Mouse (Mus musculus): ENCODE measurements at regions not wholly inside any gene's neighbourhood (a gene's known extent, or its start where the extent isn't known, plus 50 kb on each side); places are given as distances from the start of the nearest gene placed in this dataset.
A peak's percentile ranks its signal among the peaks of the same experiment; 100 is the strongest.
"Not testable (repeated sequence)": the region's sequence is repeated elsewhere in the genome, so short reads cannot be mapped to it uniquely, and the experiment has no call there.

DNA sequence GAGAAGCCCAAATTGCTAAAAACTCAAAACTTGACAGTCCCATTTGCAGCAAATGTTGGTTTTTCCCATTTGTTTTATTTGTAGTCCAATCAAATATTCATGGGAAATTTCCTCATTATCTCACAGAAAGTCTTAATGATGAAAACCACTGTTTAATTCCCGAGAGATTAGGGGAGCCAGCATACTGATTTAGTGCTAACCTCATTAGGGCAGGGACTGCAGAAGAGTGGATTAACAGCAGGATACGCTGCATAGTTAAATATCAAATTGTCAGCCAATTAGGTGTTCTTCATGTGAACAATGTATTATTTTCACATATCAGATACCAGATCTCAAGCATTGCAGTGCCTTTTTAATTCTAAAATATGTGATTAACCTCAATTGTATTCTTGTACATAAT lies 264.0 kb upstream of the 4933412E24Rik start:
- 74% methylated on average over 2 of the region's 2 CpGs for WGBS
- ATAC-seq (ENCODE audit: insufficient read depth, low FRiP score) = no peak
- H3K4me3 ChIP-seq (replicated peaks; ENCODE audit: low read length) = no peak overlapping the region
- H3K9me3 ChIP-seq (replicated peaks; ENCODE audit: control insufficient read depth, low read length) = no peaks in the 10 kb centered on the region
- no peak overlapping the region for H3K4me2 ChIP-seq (ENCODE audit: low read depth, low read length)
- H3K9ac ChIP-seq (ENCODE audit: low read length) = no peak overlapping the region
- H3K27ac ChIP-seq (ENCODE audit: low read length) = no peak overlapping the region
- H3K36me3 ChIP-seq (ENCODE audit: control insufficient read depth, insufficient read depth, low read length) = no peaks in the 10 kb centered on the region
- H3K4me1 ChIP-seq (ENCODE audit: control insufficient read depth, insufficient read depth, low read length) = no peaks in the 10 kb centered on the region
- no peaks in the 10 kb centered on the region for H3K27me3 ChIP-seq (ENCODE audit: control insufficient read depth, insufficient read depth, low read length)

GRCm38 (mm10) chr15:60253661-60254060 lies 237.2 kb upstream of the 4933412E24Rik start:
- not testable (repeated sequence) for H3K27ac ChIP-seq (ENCODE audit: low read length); ATAC-seq (ENCODE audit: insufficient read depth, low FRiP score); H3K36me3 ChIP-seq (ENCODE audit: control insufficient read depth, insufficient read depth, low read length); H3K9me3 ChIP-seq (replicated peaks; ENCODE audit: control insufficient read depth, low read length); H3K9ac ChIP-seq (ENCODE audit: low read length); H3K4me2 ChIP-seq (ENCODE audit: low read depth, low read length); H3K4me3 ChIP-seq (replicated peaks; ENCODE audit: low read length); H3K27me3 ChIP-seq (ENCODE audit: control insufficient read depth, insufficient read depth, low read length); H3K4me1 ChIP-seq (ENCODE audit: control insufficient read depth, insufficient read depth, low read length)

- H3K4me3 ChIP-seq (replicated peaks; ENCODE audit: low read length) = no peak overlapping the region
- no peaks in the 10 kb centered on the region for H3K36me3 ChIP-seq (ENCODE audit: control insufficient read depth, insufficient read depth, low read length)
- 27% methylated on average over 4 of the region's 4 CpGs for WGBS
- no peak for ATAC-seq (ENCODE audit: insufficient read depth, low FRiP score)
- no peak overlapping the region for H3K4me2 ChIP-seq (ENCODE audit: low read depth, low read length)
- no peaks in the 10 kb centered on the region for H3K4me1 ChIP-seq (ENCODE audit: control insufficient read depth, insufficient read depth, low read length)
- no peaks in the 10 kb centered on the region for H3K9me3 ChIP-seq (replicated peaks; ENCODE audit: control insufficient read depth, low read length)
- H3K27me3 ChIP-seq (ENCODE audit: control insufficient read depth, insufficient read depth, low read length) = no peaks in the 10 kb centered on the region
- no peak overlapping the region for H3K9ac ChIP-seq (ENCODE audit: low read length)
- H3K27ac ChIP-seq (ENCODE audit: low read length) = no peak overlapping the region
Observed at GRCm38 (mm10) chr15:60226335-60226938, 210.0 kb upstream of the 4933412E24Rik start.

- no peak overlapping the region for H3K4me2 ChIP-seq (ENCODE audit: low read depth, low read length)
- no peaks in the 10 kb centered on the region for H3K9me3 ChIP-seq (replicated peaks; ENCODE audit: control insufficient read depth, low read length)
- no peaks in the 10 kb centered on the region for H3K36me3 ChIP-seq (ENCODE audit: control insufficient read depth, insufficient read depth, low read length)
- H3K4me1 ChIP-seq (ENCODE audit: control insufficient read depth, insufficient read depth, low read length) = no peaks in the 10 kb centered on the region
- H3K9ac ChIP-seq (ENCODE audit: low read length) = no peak overlapping the region
- H3K27me3 ChIP-seq (ENCODE audit: control insufficient read depth, insufficient read depth, low read length) = no peaks in the 10 kb centered on the region
- no peak for ATAC-seq (ENCODE audit: insufficient read depth, low FRiP score)
- no peak overlapping the region for H3K27ac ChIP-seq (ENCODE audit: low read length)
- no peak overlapping the region for H3K4me3 ChIP-seq (replicated peaks; ENCODE audit: low read length)
Observed at GRCm38 (mm10) chr15:60195070-60195469, 178.7 kb upstream of the 4933412E24Rik start.

DNA sequence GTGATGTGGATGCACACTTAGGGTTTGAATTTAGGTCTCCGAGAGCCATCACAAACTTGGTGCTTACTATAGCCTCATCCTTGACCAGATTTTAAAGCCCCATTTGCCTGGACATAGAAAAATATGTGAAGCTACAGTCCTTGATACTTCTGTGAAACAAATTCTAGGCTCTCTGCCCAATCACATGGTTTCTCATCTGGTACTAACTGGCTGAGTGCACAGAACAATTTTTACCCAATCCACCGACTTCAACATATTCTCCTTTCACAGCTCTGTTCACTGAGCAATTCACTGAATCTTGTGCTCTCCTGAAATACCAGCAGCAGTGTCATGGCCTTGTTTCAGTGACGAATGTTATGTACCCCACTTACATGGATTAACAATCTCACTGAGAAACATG lies 176.7 kb upstream of the 4933412E24Rik start:
- Histone ChIP-seq H3K27ac (ENCODE audit: low read length) (no peak overlapping the region), H3K9ac (ENCODE audit: low read length) (no peak overlapping the region), H3K9me3 (replicated peaks; ENCODE audit: control insufficient read depth, low read length) (no peaks in the 10 kb centered on the region), H3K27me3 (ENCODE audit: control insufficient read depth, insufficient read depth, low read length) (no peaks in the 10 kb centered on the region), H3K4me1 (ENCODE audit: control insufficient read depth, insufficient read depth, low read length) (no peaks in the 10 kb centered on the region), H3K4me3 (replicated peaks; ENCODE audit: low read length) (no peak overlapping the region), H3K4me2 (ENCODE audit: low read depth, low read length) (no peak overlapping the region), H3K36me3 (ENCODE audit: control insufficient read depth, insufficient read depth, low read length) (no peaks in the 10 kb centered on the region)
- no peak for ATAC-seq (ENCODE audit: insufficient read depth, low FRiP score)
- WGBS = 81% methylated on average over 3 of the region's 3 CpGs

GRCm38 (mm10) chr15:60187002-60187715 lies 170.7 kb upstream of the 4933412E24Rik start:
- Histone ChIP-seq H3K4me3 (replicated peaks; ENCODE audit: low read length) (no peak overlapping the region), H3K36me3 (ENCODE audit: control insufficient read depth, insufficient read depth, low read length) (no peaks in the 10 kb centered on the region), H3K4me1 (ENCODE audit: control insufficient read depth, insufficient read depth, low read length) (0 out of 2 replicates have a peak, but pooled peaks cover 6% of the 10 kb centered on the region), H3K27me3 (ENCODE audit: control insufficient read depth, insufficient read depth, low read length) (no peaks in the 10 kb centered on the region), H3K9me3 (replicated peaks; ENCODE audit: control insufficient read depth, low read length) (no peaks in the 10 kb centered on the region), H3K9ac (ENCODE audit: low read length) (no peak overlapping the region), H3K4me2 (ENCODE audit: low read depth, low read length) (0 out of 2 replicates have a peak overlapping the region, but pooled peaks have one; percentile 9), H3K27ac (ENCODE audit: low read length) (peak overlapping the region; percentile 37; the same call in 1 of the 2 replicates)
- no peak for ATAC-seq (ENCODE audit: insufficient read depth, low FRiP score)
- 54% methylated on average over 5 of the region's 5 CpGs for WGBS

DNA sequence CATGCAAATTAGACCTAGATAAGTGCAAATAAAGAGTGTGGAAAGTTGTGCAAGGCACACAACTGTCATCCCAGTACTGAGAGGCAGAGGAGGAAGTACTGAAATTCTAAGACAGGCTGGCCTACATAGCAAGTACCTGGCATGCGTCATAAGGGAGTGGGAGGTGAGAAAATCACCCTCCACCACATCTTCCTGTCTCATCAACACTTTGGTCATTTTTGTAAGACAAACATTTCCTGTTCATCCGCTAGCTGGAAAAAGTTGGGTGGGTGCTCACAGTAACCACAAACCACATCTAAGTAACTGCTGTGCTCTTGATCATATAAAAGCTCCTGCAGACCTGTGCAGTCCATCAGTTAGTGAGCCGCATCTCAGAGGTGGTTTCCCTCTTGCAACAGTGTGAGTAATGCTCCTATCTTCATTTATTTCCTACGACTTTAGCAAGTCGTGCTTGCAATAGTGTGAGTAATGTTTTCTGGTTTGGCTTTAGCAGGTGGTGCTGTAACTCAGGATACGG lies 125.2 kb upstream of the 4933412E24Rik start:
- no peak for ATAC-seq (ENCODE audit: insufficient read depth, low FRiP score)
- Histone ChIP-seq H3K4me3 (replicated peaks; ENCODE audit: low read length) (no peak overlapping the region), H3K27me3 (ENCODE audit: control insufficient read depth, insufficient read depth, low read length) (no peaks in the 10 kb centered on the region), H3K27ac (ENCODE audit: low read length) (no peak overlapping the region), H3K9ac (ENCODE audit: low read length) (no peak overlapping the region), H3K4me2 (ENCODE audit: low read depth, low read length) (no peak overlapping the region), H3K9me3 (replicated peaks; ENCODE audit: control insufficient read depth, low read length) (no peaks in the 10 kb centered on the region), H3K36me3 (ENCODE audit: control insufficient read depth, insufficient read depth, low read length) (no peaks in the 10 kb centered on the region), H3K4me1 (ENCODE audit: control insufficient read depth, insufficient read depth, low read length) (no peaks in the 10 kb centered on the region)
- WGBS = 71% methylated on average over 6 of the region's 6 CpGs

DNA sequence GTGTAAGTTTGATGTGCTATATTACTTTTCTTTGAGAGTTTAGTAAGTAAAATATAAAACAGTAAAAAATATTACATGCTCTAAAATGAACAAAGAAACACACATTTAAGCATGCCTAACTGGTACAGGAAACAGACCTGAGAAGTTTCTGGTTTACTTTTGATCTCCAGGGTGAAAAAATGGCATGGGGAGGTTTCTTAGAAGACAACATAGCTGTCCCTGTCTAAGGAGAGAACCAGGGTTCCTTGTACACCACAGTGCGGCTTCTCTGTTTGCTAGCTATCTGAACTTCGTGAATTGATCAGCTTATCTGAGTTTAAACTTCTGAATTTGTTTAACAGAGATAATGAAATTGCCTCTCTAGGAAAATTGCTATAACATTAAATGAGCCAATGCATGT lies 120.3 kb upstream of the 4933412E24Rik start:
- Histone ChIP-seq H3K4me1 (ENCODE audit: control insufficient read depth, insufficient read depth, low read length) (no peaks in the 10 kb centered on the region), H3K4me3 (replicated peaks; ENCODE audit: low read length) (no peak overlapping the region), H3K9ac (ENCODE audit: low read length) (no peak overlapping the region), H3K36me3 (ENCODE audit: control insufficient read depth, insufficient read depth, low read length) (no peaks in the 10 kb centered on the region), H3K4me2 (ENCODE audit: low read depth, low read length) (no peak overlapping the region), H3K27ac (ENCODE audit: low read length) (no peak overlapping the region), H3K9me3 (replicated peaks; ENCODE audit: control insufficient read depth, low read length) (no peaks in the 10 kb centered on the region), H3K27me3 (ENCODE audit: control insufficient read depth, insufficient read depth, low read length) (no peaks in the 10 kb centered on the region)
- WGBS = 51% methylated on average over 2 of the region's 2 CpGs
- no peak for ATAC-seq (ENCODE audit: insufficient read depth, low FRiP score)

DNA sequence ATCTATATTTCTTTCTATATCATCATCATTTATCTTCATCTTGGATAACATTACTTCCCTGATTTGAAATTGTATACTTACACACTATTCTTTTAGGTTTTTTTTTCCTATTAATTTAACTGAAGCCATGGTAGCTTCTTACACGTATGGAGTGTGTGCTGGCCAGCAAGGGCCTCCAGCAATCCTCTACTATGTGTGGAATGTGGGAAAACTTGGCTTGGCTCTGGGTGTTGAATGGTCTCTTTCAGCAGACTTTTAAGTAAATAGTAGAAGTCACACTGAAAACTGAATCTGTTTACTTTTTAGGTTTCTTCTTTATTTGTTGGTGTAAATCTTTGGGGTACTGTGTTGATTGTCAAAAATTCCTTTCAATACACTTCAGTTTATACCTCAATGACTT lies 118.1 kb upstream of the 4933412E24Rik start:
- H3K36me3 ChIP-seq (ENCODE audit: control insufficient read depth, insufficient read depth, low read length) = no peaks in the 10 kb centered on the region
- H3K4me3 ChIP-seq (replicated peaks; ENCODE audit: low read length) = no peak overlapping the region
- no peak overlapping the region for H3K9ac ChIP-seq (ENCODE audit: low read length)
- H3K4me2 ChIP-seq (ENCODE audit: low read depth, low read length) = no peak overlapping the region
- H3K27me3 ChIP-seq (ENCODE audit: control insufficient read depth, insufficient read depth, low read length) = no peaks in the 10 kb centered on the region
- ATAC-seq (ENCODE audit: insufficient read depth, low FRiP score) = no peak
- no peaks in the 10 kb centered on the region for H3K9me3 ChIP-seq (replicated peaks; ENCODE audit: control insufficient read depth, low read length)
- H3K4me1 ChIP-seq (ENCODE audit: control insufficient read depth, insufficient read depth, low read length) = no peaks in the 10 kb centered on the region
- WGBS = 11% methylated on average over 1 of the region's 1 CpGs
- no peak overlapping the region for H3K27ac ChIP-seq (ENCODE audit: low read length)
